Mouse (Mus musculus): ENCODE results near the gene Cyp2s1.

Gene Cyp2s1

DNA sequence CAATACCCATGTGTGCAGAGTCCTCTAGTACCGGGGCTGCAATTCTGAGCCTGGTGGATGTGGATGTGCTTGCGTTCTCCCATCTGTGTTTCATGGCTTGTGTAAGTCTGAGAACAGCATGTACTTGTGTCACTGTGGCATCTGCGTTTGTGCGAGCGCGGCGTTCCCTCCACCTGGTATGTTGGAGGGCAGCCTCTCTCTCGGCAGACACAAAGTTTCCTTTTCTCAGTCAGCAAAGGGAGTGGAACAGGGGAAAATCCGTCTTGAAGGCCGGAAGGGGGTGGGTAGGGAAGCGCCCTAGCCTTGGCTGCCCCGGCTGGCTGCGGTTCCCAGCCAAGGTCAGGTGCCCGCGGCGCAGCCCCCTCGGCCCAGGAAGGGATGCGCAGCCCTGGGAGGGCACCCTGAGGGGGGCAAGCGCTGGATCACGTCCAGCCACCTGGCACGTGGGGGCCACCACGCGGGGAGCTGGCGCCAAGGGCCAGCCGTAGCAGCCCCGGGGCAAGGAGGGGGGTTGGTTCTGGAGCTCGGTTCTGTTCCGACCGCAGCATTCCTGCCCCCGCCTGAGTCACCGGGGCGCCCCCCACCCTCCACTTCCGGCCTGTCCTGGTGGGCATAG is 35.3 kb downstream of the Cyp2s1 start:
- no peak for DNase-seq (ENCODE audit: low spot score)

GRCm38 (mm10) chr7:25780753-25781152 is 36.0 kb downstream of the Cyp2s1 start:
- DNase-seq (ENCODE audit: low spot score): no peak

DNA sequence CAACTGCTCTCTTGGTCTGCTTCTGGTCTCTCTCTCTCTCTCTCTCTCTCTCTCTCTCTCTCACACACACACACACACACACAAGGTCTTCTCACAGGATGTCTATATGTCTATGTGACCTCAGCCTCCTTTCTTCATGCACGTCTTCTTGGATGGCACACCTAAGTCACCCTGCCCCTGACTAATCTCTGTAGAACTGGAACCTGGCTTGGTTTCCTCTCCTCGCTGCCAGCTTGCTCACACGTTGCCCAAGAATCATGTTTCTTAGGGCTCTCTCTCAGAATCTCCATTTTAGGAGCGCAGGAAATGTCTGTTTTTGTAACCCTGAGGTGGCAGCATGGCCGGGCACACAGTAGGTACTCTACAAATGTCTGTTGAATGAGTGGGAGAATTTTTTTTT is 36.7 kb downstream of the Cyp2s1 start:
- DNase-seq (ENCODE audit: low spot score): no peak

- no peak for DNase-seq (ENCODE audit: low spot score)
These were observed 48.5 kb downstream of the Cyp2s1 start for GRCm38 (mm10) chr7:25768229-25768628.

- no peak for DNase-seq (ENCODE audit: low spot score)
These were observed 50.6 kb downstream of the Cyp2s1 start for GRCm38 (mm10) chr7:25766108-25766507.

DNA sequence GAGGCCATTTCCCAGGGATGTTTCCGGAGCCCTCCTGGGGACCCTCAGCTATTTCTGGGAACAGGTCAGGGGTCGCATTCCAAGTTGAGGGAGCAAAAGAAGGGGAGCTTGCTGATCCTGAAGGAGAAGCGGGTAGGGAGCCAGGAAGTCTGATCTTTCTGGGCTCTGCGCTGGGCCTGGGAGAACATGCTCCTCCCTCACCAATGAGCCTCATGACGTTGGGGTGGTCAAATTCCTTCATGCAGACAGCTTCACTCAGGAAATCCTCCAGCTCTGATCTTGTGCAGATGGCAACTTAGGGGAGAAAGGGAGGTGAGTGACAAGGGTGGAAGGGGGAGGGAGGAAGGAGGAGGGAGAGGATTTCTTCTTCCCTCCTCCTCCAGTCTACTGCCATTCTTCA is 52.5 kb downstream of the Cyp2s1 start:
- no peak for DNase-seq (ENCODE audit: low spot score)

DNA sequence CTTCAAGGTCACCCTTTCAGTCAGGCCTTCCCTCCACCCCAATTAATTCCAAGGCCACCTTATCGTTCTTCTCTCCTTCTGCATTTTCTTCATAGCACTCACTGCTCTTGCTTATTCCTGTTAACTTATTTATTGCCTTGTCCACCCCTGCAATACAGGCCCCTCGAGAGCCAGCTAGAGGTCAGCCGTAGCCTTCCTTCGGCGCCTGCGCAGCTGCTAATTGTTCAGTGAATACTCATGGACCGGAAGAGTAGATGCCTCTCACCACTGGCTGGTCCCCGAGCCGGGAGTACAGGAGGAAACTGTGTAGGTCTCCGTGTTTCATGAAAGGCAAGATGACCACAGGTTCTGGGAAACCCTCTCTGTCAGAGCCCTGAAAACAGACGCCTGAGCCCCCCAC is 53.0 kb downstream of the Cyp2s1 start:
- DNase-seq (ENCODE audit: low spot score): no peak

GRCm38 (mm10) chr7:25761354-25761753 is 55.4 kb downstream of the Cyp2s1 start:
- no peak for DNase-seq (ENCODE audit: low spot score)

DNA sequence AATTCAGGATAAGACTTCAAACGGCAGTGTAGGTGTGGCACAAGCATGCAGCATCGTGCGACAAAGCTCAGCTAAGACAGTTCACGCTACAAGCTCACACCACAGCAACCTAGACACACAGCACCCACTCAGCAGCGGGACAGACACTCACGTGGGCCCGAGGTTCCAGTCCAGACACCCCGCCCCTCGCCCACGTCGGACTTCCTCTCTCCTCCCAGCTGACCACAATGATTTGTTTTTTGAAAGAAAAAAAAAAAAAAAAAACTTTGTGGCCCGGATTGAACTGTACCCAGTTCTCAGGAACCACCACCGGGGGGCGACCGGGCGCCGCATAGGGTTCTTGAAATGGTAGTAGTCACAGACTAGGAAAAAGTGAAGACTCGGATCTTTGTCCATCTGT is 60.7 kb downstream of the Cyp2s1 start:
- DNase-seq (ENCODE audit: low spot score): peak; percentile 85

DNA sequence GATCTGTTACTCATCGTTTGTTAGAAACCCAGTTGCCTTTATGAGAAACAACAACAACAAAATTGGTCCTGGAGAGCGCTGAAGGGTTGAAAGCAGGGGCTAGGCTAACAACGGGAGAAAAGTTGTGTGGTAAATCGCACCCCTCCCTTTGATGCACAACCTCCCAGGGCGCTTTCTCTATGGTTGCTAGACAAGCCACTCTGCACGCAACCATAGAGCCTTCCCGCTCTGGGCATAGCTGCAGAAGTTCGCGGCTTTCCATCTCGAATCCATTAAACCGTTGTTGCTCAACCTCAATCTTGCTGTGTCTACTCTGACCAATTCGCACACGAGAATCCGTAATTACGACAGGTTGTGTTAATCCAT is 61.3 kb downstream of the Cyp2s1 start:
- DNase-seq (ENCODE audit: low spot score): no peak

DNA sequence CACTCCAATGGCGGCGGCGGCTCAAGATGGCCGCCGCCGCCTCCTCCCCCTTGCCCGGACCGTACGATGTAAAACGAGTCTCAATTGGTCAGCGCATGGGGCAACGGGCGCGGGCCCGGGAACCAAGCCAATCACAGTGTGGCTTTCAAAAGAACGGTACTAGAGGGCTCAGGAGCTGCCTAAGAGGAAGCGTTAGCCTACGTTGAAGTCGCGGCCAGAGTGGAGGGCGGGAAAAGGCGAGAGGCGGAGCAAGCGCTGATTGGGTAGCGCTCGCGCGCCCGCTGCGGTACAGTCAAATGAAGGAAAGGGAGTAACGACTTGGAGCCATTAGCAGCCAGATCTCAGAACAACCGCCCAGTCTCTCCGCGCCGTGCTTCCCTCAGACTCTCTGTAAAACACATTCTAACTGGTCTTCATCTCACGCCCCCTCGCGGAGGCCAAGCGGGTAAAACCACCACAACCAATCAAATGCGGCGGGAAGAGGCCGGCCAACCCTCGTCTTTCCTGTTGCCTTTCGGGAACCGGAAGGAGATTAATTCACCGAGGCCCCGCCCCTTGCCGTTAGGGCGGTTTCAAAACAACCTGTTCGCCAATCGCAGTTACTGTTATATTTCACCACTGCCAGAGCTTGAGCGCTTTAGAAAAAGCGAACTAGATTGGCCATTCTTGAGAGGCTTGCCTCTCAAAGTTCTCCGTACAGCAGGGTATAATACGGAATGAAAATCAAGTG is 61.8 kb downstream of the Cyp2s1 start, which contains the start of gene Hnrnpul1:
Gene Hnrnpul1 (minus strand): TSS at position 20 of the 730 bp plus-strand sequence.
- peak; percentile 99 for DNase-seq (ENCODE audit: low spot score)

DNA sequence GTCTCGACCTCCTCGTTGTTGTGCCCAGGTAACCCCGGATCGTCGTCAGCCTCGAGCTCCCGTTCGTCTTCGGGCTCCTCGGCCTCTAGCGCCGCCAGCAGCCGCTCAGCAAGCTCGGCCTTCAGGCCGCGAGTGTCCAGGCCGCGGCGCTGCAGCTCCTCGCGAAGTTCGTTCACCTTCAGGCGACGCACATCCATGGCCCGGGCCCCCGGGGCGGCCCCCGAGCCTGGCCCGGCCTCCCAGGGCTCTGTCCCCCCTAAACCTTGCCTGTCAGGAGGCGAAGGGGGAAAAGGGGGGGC is 62.3 kb downstream of the Cyp2s1 start:
- DNase-seq (ENCODE audit: low spot score): no peak

- peak; percentile 14 for DNase-seq (ENCODE audit: low spot score)
These were observed 62.9 kb downstream of the Cyp2s1 start for GRCm38 (mm10) chr7:25753643-25754438.

GRCm38 (mm10) chr7:25753076-25753475 is 63.6 kb downstream of the Cyp2s1 start:
- DNase-seq (ENCODE audit: low spot score): no peak
